Mouse (Mus musculus) E14TG2a.4 (cell line): ENCODE measurements around the gene Drosha.

Experiments used
- CTCF ChIP-seq: conservative IDR thresholded peaks from 2 replicates; pipeline ENCODE4 v1.5.1; 2014; ENCODE audit warnings: low read length
- NANOG ChIP-seq: IDR thresholded peaks from 2 replicates; pipeline ENCODE4 v1.6.1; 2014; ENCODE audit warnings: borderline replicate concordance, low read length, mixed read lengths
- POU5F1 ChIP-seq: IDR thresholded peaks from 2 replicates; pipeline ENCODE4 v1.6.1; 2014; ENCODE audit warnings: low read length, borderline replicate concordance

DNA sequence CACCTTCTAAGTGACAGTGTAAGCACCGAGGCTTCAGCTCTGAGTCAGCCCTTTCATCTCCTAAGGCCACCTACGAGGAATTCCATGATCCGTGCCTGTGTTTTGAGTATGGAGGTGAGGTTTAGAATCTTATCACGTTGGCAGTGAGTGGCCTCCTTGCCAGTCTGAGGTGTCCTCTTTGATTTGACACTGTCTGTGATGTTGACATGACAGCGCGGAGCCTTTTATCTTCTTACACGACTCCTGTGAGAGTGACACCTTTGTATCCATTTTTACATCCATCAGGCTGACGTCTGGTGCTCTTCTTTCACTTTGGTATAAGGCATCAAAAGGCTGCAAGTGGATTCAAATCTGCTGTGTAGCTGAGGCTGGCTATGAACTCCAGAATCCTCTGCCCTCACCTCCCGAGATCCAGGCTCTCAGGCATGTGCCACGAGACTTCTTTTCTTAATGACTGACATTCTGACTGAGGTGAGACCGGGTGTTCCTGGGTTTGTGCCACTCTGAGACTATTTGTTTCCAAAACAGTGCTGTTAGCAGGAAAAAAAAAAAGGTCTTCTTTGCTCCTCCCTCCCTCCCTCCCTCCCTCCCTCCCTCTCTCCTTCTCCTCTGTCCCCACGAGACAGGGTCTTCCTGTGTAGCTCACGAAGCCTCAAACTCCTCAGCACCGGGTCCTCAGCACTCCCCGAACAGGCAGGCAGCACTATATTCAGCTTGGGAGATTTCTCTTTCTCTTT is 24.0 kb upstream of the Drosha start:
- TF ChIP-seq CTCF, result no peak
- TF ChIP-seq POU5F1, result no peak
- no peak for TF ChIP-seq NANOG
